Mouse (Mus musculus) olfactory bulb, adult 2 months (tissue): Measurements from ENCODE around the gene Gm6525. TPM values are rescaled to one million over a fixed set of nuclear protein-coding genes. Genes with fewer than 3 reads are reported as not detected.

Experiments used
- H3K27ac ChIP-seq: fragments of 200-500 bp; 2 replicates; pipeline ENCODE4 v1.5.1; 2012; ENCODE audit warnings: low read depth, low read length; ENCODE audit not compliant: insufficient read depth
- H3K4me1 ChIP-seq: fragments of 200-500 bp; 2 replicates; pipeline ENCODE4 v1.6.1; 2012; ENCODE audit warnings: low read length; ENCODE audit not compliant: control insufficient read depth, insufficient read depth
- H3K4me3 ChIP-seq: fragments of 200-500 bp; 2 replicates; pipeline ENCODE4 v1.5.1; 2012; ENCODE audit warnings: mild to moderate bottlenecking, low read depth, low read length, moderate library complexity; ENCODE audit not compliant: insufficient read depth
- CTCF ChIP-seq: fragments of 200-500 bp; IDR thresholded peaks from 2 replicates; pipeline ENCODE4 v1.5.1; 2012; ENCODE audit warnings: low read depth, mild to moderate bottlenecking, low read length, moderate library complexity; ENCODE audit not compliant: insufficient read depth
- POLR2A ChIP-seq: fragments of 200-500 bp; IDR thresholded peaks from 2 replicates; pipeline ENCODE4 v1.6.1; 2012; ENCODE audit warnings: mild to moderate bottlenecking, low read depth, low read length, moderate library complexity; ENCODE audit not compliant: insufficient read depth
- WGBS: fragments of 180-500 bp; shearing (Covaris S2); methylation state at CpG from one replicate; pipeline ENCODE4 v1.1.7; 2018; 5-methylcytosine and 5-hydroxymethylcytosine counted together
- polyA plus RNA-seq: library from polyadenylated mRNA; stranded (reverse); fragments of >200 nt; gene quantifications from 2 replicates; pipeline ENCODE4 v1.2.4, GENCODE M21; 2012; ENCODE audit warnings: low replicate concordance; ENCODE audit not compliant: missing spikeins, insufficient read depth, insufficient read length

The Gm6525 gene
- polyA plus RNA-seq, 1 experiment: not detected

DNA sequence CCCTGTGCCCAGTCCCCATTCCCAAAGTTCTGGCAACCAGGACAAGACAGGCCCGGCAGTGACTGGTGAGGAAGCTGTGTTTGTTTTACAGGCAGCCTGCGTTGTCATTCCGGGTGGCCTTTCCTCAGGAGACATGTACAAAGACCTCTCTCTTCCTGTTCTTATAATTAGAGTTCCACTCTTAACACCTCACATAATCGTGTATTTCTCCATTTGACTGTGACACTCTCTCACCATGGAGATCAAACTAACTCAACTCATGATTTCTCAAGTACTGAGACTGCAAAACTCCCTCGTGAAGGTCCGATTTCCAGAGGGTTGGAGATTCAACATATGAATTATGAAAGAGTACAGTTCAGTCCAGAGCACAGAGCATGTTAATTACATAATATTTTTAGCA, 38.0 kb upstream of the Gm6525 start:
- WGBS: 59% methylated on average over 6 of the region's 6 CpGs
- no peak overlapping the region for H3K27ac ChIP-seq
- TF ChIP-seq CTCF: no peak
- no peak for TF ChIP-seq POLR2A
- no peaks in the 10 kb centered on the region for H3K4me1 ChIP-seq
- H3K4me3 ChIP-seq: no peak overlapping the region

DNA sequence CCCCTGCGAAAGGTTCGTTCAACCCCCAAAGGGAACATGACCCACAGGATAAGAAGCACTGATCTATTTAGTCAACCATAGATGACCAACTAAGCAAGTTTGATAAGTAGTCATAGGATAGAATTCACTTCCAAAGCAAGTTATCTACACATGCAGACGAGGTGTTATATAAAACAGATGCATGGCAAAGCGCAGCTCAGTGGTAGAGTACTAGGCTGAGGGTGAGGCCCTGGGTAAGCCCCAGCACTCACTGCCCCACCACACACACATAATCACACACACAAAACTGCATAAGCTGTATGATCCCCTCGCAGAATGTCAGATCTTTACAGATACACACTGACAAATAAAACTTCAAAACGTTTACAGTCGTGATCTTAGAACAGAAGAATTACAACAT, 37.4 kb upstream of the Gm6525 start:
- H3K27ac ChIP-seq: no peak overlapping the region
- WGBS: 92% methylated on average over 7 of the region's 7 CpGs
- H3K4me3 ChIP-seq: no peak overlapping the region
- TF ChIP-seq POLR2A (no peak), CTCF (no peak)
- no peaks in the 10 kb centered on the region for H3K4me1 ChIP-seq

GRCm38 (mm10) chr3:84140947-84141346, 33.0 kb upstream of the Gm6525 start:
- H3K27ac ChIP-seq: no peak overlapping the region
- H3K4me3 ChIP-seq: no peak overlapping the region
- WGBS: 90% methylated on average over 7 of the region's 7 CpGs
- no peak for TF ChIP-seq CTCF
- no peak for TF ChIP-seq POLR2A
- no peaks in the 10 kb centered on the region for H3K4me1 ChIP-seq

GRCm38 (mm10) chr3:84149831-84150230, 24.1 kb upstream of the Gm6525 start:
- Histone ChIP-seq H3K4me1 (peaks cover 2% of the 10 kb centered on the region; the same call in 1 of the 2 replicates), H3K4me3 (no peak overlapping the region), H3K27ac (no peak overlapping the region)
- TF ChIP-seq CTCF (no peak), POLR2A (no peak)
- 92% methylated on average over 3 of the region's 3 CpGs for WGBS

GRCm38 (mm10) chr3:84154721-84155141, 19.2 kb upstream of the Gm6525 start:
- WGBS: 31% methylated on average over 12 of the region's 12 CpGs
- no peak overlapping the region for H3K27ac ChIP-seq
- TF ChIP-seq CTCF (no peak), POLR2A (no peak)

GRCm38 (mm10) chr3:84155146-84155545, 18.8 kb upstream of the Gm6525 start:
- 1% methylated on average over 25 of the region's 27 CpGs for WGBS
- H3K4me1 ChIP-seq: peaks cover 8% of the 10 kb centered on the region
- TF ChIP-seq POLR2A (no peak), CTCF (no peak)
- H3K27ac ChIP-seq: no peak overlapping the region
- H3K4me3 ChIP-seq: peak overlapping the region; percentile 51

More at GRCm38 (mm10) chr3:84154721-84155141, 19.2 kb upstream of the Gm6525 start:
- H3K4me1 ChIP-seq: peaks cover 8% of the 10 kb centered on the region
- no peak overlapping the region for H3K4me3 ChIP-seq

GRCm38 (mm10) chr3:84155558-84156006, 18.3 kb upstream of the Gm6525 start, which contains the start of gene Mnd1:
TSS of gene Mnd1 (minus strand) at chr3:84155786.
- TF ChIP-seq CTCF (peak; percentile 86), POLR2A (no peak)
- Histone ChIP-seq H3K4me3 (peak within 1 kb of the TSS; percentile 51), H3K4me1 (peaks cover 8% of the 10 kb centered on the region), H3K27ac (no peak within 1 kb of the TSS)
- under 1% methylated on average over 29 of the region's 29 CpGs for WGBS

DNA sequence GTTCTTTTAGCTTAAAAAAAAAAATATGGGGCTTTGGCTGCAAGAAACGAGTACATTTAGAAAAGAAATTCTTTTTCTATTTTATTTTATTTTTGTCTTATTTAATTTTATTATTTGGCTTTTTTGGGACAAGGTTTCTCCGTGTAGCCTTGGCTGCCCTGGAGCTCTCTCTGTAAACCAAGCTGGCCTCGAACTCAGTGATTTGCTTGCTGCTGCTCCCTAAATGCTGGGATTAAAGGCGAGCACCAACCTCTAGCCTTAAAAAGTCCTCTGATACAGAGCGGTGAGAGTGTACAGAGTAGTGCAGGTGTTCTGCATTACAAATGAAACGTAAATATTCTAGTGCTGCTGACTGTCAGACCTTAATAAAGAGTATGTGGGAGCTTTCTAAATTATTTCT, 17.8 kb upstream of the Gm6525 start:
- TF ChIP-seq POLR2A (no peak), CTCF (no peak)
- H3K4me3 ChIP-seq: no peak overlapping the region
- H3K27ac ChIP-seq: no peak overlapping the region
- peaks cover 8% of the 10 kb centered on the region for H3K4me1 ChIP-seq
- 29% methylated on average over 6 of the region's 6 CpGs for WGBS

DNA sequence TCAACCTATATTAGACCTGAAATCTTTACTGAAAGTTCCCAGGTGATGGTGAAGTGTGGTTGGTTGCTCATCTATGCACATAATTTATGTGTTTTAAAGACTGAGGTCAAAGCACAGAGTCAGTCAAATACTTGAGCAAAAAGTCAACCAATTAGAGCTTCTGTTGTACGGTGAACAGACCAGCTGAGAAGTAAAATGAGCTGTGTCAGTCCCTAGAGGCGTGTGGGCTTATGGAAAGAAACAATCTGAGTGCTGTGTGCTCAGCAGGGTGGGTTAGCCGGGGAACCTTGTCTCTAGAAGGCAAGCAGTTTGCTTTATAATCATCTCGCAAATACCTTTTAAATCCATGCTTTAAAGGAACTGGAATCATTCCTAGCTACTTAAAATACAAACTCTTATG, 16.9 kb upstream of the Gm6525 start:
- TF ChIP-seq POLR2A (no peak), CTCF (no peak)
- Histone ChIP-seq H3K27ac (no peak overlapping the region), H3K4me3 (no peak overlapping the region), H3K4me1 (peaks cover 8% of the 10 kb centered on the region)
- 45% methylated on average over 4 of the region's 4 CpGs for WGBS
